Mouse (Mus musculus) lung, adult 2 months (tissue): Measurements from ENCODE around the gene Ppp6r3.

ENCODE experiments used
- CTCF ChIP-seq: fragments of 200-500 bp; IDR thresholded peaks from 2 replicates; pipeline ENCODE4 v1.5.1; 2011; ENCODE audit warnings: mild to moderate bottlenecking, low read length, control low read depth; ENCODE audit not compliant: insufficient read depth
- POLR2A ChIP-seq: fragments of 200-500 bp; IDR thresholded peaks from 2 replicates; pipeline ENCODE4 v1.6.1; 2011; ENCODE audit warnings: low read depth, mild to moderate bottlenecking, control low read depth, low read length, borderline replicate concordance; ENCODE audit errors: extremely low read depth

- TF ChIP-seq POLR2A, result no peak
- peak; percentile 33; the same call in 1 of the 2 replicates for TF ChIP-seq CTCF
These were observed 137.6 kb downstream of the Ppp6r3 start for GRCm38 (mm10) chr19:3437980-3438379.
